Mouse (Mus musculus): Measurements from ENCODE around the gene Socs2.

DNA sequence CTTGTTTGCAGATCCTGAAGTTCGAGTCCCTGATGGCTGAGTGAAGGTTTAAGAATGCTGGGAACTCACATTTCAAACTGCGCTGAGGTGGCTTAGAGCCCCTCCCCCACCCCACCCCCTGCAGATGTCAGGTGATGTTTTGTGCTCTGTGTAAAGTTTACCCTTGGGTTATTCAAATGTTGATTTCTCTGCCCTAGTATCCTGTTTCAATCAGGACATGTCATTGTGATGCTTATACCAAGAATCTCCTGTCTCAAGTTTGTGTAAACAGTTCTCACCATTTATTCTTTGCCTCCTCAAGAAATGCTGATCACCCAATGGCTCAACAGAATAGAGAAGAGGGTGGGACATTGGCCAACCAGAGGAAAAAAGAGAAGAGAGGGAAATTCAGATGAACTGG, 39.1 kb upstream of the Socs2 start:
- no peak for TF ChIP-seq CTCF (IDR thresholded peaks at IDR 0.05; ENCODE audit: insufficient read depth, low read depth, low read length)
- TF ChIP-seq POLR2A (IDR thresholded peaks at IDR 0.05; ENCODE audit: insufficient read depth, low read depth, low read length) = no peak
